Mouse (Mus musculus) hindbrain, postnatal 0 days (tissue): ENCODE measurements at regions not wholly inside any gene's neighbourhood (a gene's known extent, or its start where the extent isn't known, plus 50 kb on each side); places are given as distances from the start of the nearest gene placed in this dataset.
A peak's percentile ranks its signal among the peaks of the same experiment; 100 is the strongest.

Source experiments
- ATAC-seq: fragments of 200-750 bp; cut with Nextera tagmentation; 2 replicates; pipeline ENCODE4 v1.8.0; 2017; ENCODE audit warnings: mild to moderate bottlenecking, moderate TSS enrichment, moderate library complexity
- DNase-seq: peaks from one replicate; pipeline ENCODE4 v3.0.0-alpha.2; 2015; ENCODE audit warnings: low spot score
- H3K27ac ChIP-seq: fragments of 300-500 bp; sonication (generic); 2 replicates; pipeline ENCODE4 v1.5.1; 2014; ENCODE audit warnings: mild to moderate bottlenecking
- H3K27me3 ChIP-seq: fragments of 300-500 bp; sonication (generic); 2 replicates; pipeline ENCODE4 v1.6.1; 2014; ENCODE audit warnings: low read length, mixed read lengths; ENCODE audit not compliant: insufficient read depth
- H3K36me3 ChIP-seq: fragments of 300-500 bp; sonication (generic); 2 replicates; pipeline ENCODE4 v1.6.1; 2014; ENCODE audit warnings: low read length, mixed read lengths; ENCODE audit not compliant: insufficient read depth
- H3K4me1 ChIP-seq: fragments of 300-500 bp; sonication (generic); 2 replicates; pipeline ENCODE4 v1.6.1; 2014; ENCODE audit warnings: antibody characterized with exemption, low read length, mixed read lengths; ENCODE audit not compliant: insufficient read depth
- H3K4me2 ChIP-seq: fragments of 300-500 bp; sonication (generic); 2 replicates; pipeline ENCODE4 v1.6.1; 2014; ENCODE audit warnings: low read depth, mild to moderate bottlenecking, low read length, moderate library complexity, mixed read lengths
- H3K4me3 ChIP-seq: fragments of 300-500 bp; sonication (generic); 2 replicates; pipeline ENCODE4 v1.5.1; 2014; ENCODE audit warnings: low read length
- H3K9ac ChIP-seq: fragments of 300-500 bp; sonication (generic); replicated peaks from 2 replicates; pipeline ENCODE4 v1.6.1; 2014; ENCODE audit warnings: mild to moderate bottlenecking, low read length, moderate library complexity, mixed read lengths
- H3K9me3 ChIP-seq: fragments of 300-500 bp; sonication (generic); 2 replicates; pipeline ENCODE4 v1.6.1; 2016; ENCODE audit warnings: low read length, mixed read lengths
- CTCF ChIP-seq: IDR thresholded peaks from 2 replicates; pipeline ENCODE4 v1.5.1; 2016; ENCODE audit warnings: antibody characterized with exemption, control low read depth, low read depth
- WGBS: fragments of 180-500 bp; shearing (Covaris S2); extraction: QIAGEN DNeasy Blood & Tissue Kit; methylation state at CpG from one replicate; pipeline ENCODE4 v1.1.7; 2014; 5-methylcytosine and 5-hydroxymethylcytosine counted together

DNA sequence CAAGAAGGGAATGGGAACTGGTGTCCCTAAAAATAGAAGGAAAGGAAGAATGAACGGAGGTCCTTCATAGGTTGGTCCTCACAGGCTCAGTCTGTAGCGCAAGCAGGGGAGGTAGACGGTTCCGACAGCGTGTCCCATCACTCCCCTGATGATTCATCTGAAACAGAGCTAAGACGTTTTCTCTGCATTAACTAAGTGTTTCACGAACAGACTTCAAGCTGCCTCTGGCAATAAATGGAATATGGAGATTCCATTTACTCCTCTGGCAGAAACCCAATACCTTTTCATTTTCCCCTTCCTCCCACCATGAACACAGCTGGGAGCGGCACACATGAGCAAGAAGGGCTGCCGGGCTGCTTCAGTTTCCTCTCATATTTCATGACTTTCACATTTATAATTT, 194.6 kb upstream of the Sox11 start:
- H3K27me3 ChIP-seq, result no peaks in the 10 kb centered on the region
- H3K4me1 ChIP-seq, result no peaks in the 10 kb centered on the region
- TF ChIP-seq CTCF, result no peak
- H3K9ac ChIP-seq, result no peak overlapping the region
- H3K27ac ChIP-seq, result no peak overlapping the region
- H3K4me2 ChIP-seq, result no peak overlapping the region
- DNase-seq (peak; percentile 36), ATAC-seq (no peak)
- 40% methylated on average over 9 of the region's 9 CpGs for WGBS
- no peaks in the 10 kb centered on the region for H3K36me3 ChIP-seq
- no peaks in the 10 kb centered on the region for H3K9me3 ChIP-seq
- H3K4me3 ChIP-seq, result no peak overlapping the region

DNA sequence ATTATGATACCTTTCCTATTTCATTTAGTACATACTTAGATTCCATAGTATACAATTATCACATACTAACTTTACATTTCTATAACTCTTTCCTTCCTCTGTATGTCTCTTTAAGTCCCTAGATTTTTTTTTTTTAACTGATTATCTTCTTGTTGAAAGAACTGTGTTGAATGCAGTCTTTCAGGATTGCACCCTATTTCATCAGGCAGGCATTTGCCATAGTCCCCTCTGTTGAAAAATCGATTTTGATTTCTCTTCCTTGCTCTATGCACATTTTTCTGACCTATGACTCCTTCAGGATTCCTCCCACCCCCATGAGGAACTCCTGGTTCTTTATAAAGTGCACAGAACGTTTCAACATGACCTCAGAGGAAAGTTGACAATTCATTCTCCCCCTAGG, 183.2 kb upstream of the Sox11 start:
- no peaks in the 10 kb centered on the region for H3K9me3 ChIP-seq
- no peaks in the 10 kb centered on the region for H3K27me3 ChIP-seq
- no peak for ATAC-seq
- H3K4me1 ChIP-seq, result no peaks in the 10 kb centered on the region
- WGBS, result 61% methylated on average over 2 of the region's 2 CpGs
- TF ChIP-seq CTCF, result no peak
- H3K4me2 ChIP-seq, result no peak overlapping the region
- H3K4me3 ChIP-seq, result no peak overlapping the region
- H3K27ac ChIP-seq, result no peak overlapping the region
- no peaks in the 10 kb centered on the region for H3K36me3 ChIP-seq
- DNase-seq, result no peak
- no peak overlapping the region for H3K9ac ChIP-seq

DNA sequence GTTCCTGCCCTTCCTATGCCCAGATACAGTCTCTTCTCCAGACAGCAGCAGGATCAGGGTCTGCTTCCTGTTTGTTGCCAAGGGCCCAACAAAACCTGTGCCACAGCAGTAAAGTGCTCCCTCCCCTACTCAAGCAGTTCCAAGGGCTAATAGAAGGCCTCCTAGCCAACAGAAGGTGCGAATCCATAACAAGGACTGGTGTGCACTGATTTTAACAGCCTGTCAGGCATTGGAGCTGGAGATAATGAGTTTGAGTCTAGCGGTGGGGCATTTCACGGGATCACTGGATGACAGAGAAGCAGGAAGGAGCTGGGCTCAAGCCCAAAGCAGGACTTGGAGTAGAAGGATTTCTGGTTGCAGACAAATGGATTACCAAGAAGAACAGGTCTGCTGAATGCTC, 170.9 kb upstream of the Sox11 start:
- no peak for TF ChIP-seq CTCF
- no peaks in the 10 kb centered on the region for H3K9me3 ChIP-seq
- 72% methylated on average over 3 of the region's 3 CpGs for WGBS
- H3K9ac ChIP-seq, result no peak overlapping the region
- no peak overlapping the region for H3K4me3 ChIP-seq
- no peaks in the 10 kb centered on the region for H3K36me3 ChIP-seq
- H3K27me3 ChIP-seq, result no peaks in the 10 kb centered on the region
- no peak for ATAC-seq
- H3K27ac ChIP-seq, result no peak overlapping the region
- no peaks in the 10 kb centered on the region for H3K4me1 ChIP-seq
- no peak for DNase-seq
- H3K4me2 ChIP-seq, result no peak overlapping the region

DNA sequence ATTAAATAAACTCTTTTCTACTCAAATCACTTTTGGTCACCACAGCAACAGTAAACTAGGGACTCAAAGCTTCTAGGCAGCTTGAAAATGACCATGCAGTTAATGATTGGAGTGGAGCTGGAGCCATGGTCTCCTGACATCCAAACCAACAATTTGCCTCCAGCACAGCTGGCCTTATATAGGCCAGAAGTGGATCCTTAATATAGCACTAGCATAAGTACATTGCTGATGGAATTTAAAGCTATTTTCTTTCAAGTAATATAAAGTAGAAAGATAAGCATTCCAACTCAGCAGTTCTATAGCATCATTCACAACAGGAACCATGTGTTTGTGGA, 165.8 kb upstream of the Sox11 start:
- no peak overlapping the region for H3K4me3 ChIP-seq
- no peaks in the 10 kb centered on the region for H3K4me1 ChIP-seq
- H3K4me2 ChIP-seq, result no peak overlapping the region
- no peak for TF ChIP-seq CTCF
- no peaks in the 10 kb centered on the region for H3K9me3 ChIP-seq
- no peaks in the 10 kb centered on the region for H3K36me3 ChIP-seq
- H3K9ac ChIP-seq, result no peak overlapping the region
- no peak for ATAC-seq
- H3K27me3 ChIP-seq, result no peaks in the 10 kb centered on the region
- no peak overlapping the region for H3K27ac ChIP-seq
- no peak for DNase-seq

DNA sequence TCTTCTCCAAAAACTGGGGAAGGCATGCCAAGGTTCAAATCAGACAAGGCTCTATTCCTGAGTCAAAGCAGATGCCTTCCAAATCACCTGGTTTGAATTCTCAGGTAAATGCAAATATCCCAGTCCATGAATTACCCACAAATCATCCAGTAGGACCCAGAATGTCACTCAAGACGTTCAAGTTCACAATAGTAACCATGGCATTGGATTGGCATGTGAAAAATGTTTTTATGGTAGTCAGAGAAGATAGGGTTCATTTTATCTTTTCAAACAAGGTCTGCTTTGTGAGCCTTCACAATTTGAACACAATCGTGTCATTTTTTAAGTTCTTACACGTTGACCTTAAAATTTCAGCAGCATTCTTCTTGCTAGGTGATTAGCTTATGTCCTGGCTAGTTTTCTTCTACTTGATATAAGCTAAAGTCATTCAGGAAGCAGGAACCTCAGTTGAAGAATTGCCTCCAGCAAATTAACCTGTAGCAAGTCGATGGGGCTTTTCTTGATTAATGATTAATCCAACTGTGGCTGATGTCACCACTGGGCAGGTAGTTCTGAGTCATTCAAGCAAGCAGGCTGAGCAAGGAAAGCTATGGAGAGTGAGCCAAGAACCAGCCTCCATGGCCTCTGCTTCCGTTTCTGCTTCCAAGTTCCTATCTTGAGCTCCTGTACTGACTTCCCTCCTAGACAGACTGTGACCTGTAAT, 165.3 kb upstream of the Sox11 start:
- Histone ChIP-seq H3K4me1 (no peaks in the 10 kb centered on the region), H3K36me3 (no peaks in the 10 kb centered on the region), H3K4me3 (no peak overlapping the region), H3K27ac (no peak overlapping the region), H3K9me3 (no peaks in the 10 kb centered on the region), H3K27me3 (no peaks in the 10 kb centered on the region), H3K4me2 (no peak overlapping the region), H3K9ac (no peak overlapping the region)
- ATAC-seq (no peak), DNase-seq (no peak)
- no peak for TF ChIP-seq CTCF
- WGBS, result 40% methylated on average over 5 of the region's 5 CpGs

DNA sequence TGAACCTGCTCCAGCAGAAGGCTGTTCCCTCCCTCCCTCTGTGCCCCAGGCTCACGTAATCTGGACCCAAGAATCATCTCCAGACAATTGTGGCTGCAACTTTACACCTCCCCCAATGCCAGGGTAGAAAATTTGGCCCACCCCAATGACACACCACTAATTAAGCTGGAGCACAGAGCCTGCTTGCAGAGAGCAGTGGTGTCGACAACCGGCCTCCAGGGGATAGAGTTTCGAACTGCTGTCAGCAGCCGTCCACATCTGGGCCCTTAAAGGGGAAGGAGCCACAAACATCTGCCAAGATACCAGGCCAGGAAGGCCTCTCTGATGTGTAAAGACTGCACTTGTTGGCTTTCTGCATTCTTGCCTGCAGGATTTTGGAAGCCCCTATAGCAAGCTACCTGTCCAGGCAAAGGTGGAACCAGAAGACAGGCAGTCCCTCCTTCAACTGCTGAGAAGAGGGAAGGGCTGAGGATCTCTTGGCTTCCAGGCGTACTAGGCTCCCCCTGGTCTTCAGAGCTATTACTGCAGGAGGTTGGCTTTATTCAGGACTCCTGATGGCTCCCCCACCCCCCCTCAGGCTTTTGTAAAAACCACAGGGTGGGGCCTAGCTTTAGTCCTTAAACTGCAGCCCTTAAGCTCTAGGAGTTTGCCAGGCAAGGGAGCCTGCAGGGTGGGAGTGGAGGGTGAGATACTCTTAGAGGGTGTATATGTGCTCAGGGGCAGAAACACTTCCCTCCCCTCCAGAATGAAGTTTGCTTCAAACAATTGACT, 160.5 kb upstream of the Sox11 start:
- no peaks in the 10 kb centered on the region for H3K9me3 ChIP-seq
- peak; percentile 32 for TF ChIP-seq CTCF
- no peak for DNase-seq
- H3K4me1 ChIP-seq, result no peaks in the 10 kb centered on the region
- no peak overlapping the region for H3K27ac ChIP-seq
- 21% methylated on average over 6 of the region's 6 CpGs for WGBS
- H3K4me3 ChIP-seq, result no peak overlapping the region
- no peak overlapping the region for H3K4me2 ChIP-seq
- H3K36me3 ChIP-seq, result no peaks in the 10 kb centered on the region
- no peak for ATAC-seq
- no peak overlapping the region for H3K9ac ChIP-seq
- no peaks in the 10 kb centered on the region for H3K27me3 ChIP-seq

DNA sequence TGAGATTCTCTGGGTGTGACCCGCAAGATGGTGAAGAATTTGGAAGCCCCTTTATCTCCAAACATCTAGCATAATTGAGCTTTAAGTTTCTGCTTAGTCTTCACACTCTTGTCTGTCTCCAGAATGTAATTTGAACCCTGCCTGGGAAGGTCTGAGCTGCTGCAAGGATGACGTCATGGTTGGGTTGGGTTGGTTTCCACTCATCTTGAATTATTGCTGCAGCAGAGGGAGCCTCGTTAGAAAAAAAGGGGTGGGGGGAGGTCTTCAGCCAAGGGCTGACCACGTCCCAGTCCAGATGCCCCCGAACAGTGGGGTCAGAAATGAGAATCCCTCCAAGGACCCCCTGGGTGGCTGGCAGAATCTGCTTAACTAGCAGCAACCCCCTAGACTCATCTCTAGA, 158.1 kb upstream of the Sox11 start:
- ATAC-seq, result no peak
- H3K4me3 ChIP-seq, result no peak overlapping the region
- 51% methylated on average over 5 of the region's 5 CpGs for WGBS

More for the DNA sequence above, 158.1 kb upstream of the Sox11 start:
- H3K27ac ChIP-seq, result no peak overlapping the region
- no peaks in the 10 kb centered on the region for H3K4me1 ChIP-seq
- DNase-seq, result no peak
- H3K9ac ChIP-seq, result no peak overlapping the region
- no peak for TF ChIP-seq CTCF
- H3K27me3 ChIP-seq, result no peaks in the 10 kb centered on the region
- no peak overlapping the region for H3K4me2 ChIP-seq
- no peaks in the 10 kb centered on the region for H3K9me3 ChIP-seq
- H3K36me3 ChIP-seq, result no peaks in the 10 kb centered on the region
